Mouse (Mus musculus): Measurements from ENCODE around the gene Mgat5.

DNA sequence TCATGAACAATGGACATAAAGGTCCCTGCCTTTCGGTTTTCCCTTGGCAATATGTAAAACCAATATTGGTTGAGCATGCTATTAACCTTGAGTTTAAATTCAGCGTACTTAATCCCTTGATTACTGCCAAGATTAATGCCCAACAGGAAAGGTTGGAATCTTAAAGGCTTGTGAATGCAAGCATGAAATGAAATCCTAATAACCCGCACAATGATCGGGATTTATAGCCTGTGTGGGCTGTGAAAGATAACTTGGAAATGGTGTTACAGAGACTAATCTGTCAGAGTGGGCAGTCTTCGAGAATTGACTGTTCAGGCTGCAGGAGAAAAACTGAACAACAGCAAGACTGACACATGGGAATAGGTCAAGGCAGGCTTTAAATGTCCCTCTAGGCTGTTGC, 168.7 kb downstream of the Mgat5 start:
- no peak for TF ChIP-seq CTCF (IDR thresholded peaks at IDR 0.05; ENCODE audit: borderline replicate concordance, control insufficient read depth, extremely low read depth, insufficient read depth, low read length, poor library complexity)
- TF ChIP-seq POLR2A (IDR thresholded peaks at IDR 0.05; ENCODE audit: control insufficient read depth, extremely low read depth, insufficient read depth, low read length, poor library complexity): no peak

All from thymus, adult 2 months (tissue).